Mouse (Mus musculus): ENCODE results near the gene Vegfc.

The Vegfc gene

DNA sequence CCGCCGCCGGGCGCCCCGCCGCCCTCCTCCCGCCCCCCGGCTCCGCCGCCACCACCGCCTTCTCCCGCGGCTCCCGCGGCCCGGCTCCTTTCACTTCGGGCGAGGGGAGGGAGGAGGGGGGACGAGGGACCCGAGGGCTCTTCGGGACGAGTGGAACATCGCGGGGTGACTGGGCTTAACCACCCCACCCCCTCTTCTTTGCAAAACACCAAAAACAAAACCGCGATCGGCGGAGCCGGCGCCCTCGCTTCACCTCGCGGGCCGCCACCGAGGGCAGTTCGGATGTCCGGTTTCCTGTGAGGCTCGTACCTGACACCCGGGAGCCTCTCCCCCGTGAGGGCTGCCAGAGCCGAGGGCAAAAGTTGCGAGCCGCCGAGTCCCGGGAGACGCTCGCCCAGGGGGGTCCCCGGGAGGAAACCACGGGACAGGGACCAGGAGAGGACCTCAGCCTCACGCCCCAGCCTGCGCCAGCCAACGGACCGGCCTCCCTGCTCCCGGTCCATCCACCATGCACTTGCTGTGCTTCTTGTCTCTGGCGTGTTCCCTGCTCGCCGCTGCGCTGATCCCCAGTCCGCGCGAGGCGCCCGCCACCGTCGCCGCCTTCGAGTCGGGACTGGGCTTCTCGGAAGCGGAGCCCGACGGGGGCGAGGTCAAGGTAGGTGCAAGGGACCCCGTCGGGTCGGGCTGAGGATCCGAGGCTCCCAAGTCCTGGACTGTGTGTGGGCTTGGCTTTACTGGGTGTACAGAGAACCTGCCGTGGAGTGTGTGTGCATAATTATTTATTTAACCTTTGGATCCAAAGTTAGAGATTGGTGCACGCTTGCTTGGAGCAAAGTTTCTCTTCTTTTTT, at the start of gene Vegfc:
TSS of gene Vegfc (plus strand) at position 336 of the 850 bp plus-strand sequence.
- peak; percentile 74 for DNase-seq (ENCODE audit: low spot score)

DNA sequence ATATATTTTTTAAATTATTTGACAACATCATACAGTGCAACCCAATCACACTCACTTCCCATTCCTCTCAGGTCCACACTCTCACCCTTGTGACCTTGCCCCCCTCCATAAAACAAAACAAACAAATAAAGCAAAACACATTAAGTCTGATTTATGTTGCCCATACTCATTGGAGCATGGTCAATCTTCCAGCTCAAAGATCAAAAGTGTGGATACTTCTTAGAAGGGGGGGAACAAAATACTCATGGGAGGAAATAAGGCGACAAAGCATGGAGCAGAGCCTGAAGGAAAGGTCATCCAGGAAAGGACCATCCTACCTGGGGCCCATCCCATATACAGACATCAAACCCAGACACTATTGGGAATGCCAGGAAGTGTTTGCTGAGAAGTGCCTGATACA, 42.8 kb upstream of the Vegfc start:
- DNase-seq (ENCODE audit: low spot score), result no peak

DNA sequence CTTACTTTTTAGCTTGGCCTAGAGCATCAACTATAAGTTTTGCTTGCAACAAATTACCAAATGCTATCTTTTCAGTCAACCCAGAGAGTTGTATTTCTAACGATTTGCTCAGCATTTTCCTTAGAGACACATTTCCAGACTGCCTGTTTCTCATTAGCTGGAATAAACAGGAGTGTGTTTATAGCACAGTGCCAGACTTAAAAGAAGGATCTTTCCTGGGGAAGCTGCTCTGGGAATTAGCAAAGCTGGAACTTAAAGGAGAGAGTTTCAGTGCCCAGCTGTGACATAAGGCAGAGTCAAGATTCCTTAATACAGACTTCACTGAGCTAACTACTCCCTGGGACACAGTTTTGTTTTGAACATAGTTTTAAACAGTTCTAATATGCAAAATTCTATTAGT, 34.8 kb upstream of the Vegfc start:
- DNase-seq (ENCODE audit: low spot score), result peak; percentile 63

DNA sequence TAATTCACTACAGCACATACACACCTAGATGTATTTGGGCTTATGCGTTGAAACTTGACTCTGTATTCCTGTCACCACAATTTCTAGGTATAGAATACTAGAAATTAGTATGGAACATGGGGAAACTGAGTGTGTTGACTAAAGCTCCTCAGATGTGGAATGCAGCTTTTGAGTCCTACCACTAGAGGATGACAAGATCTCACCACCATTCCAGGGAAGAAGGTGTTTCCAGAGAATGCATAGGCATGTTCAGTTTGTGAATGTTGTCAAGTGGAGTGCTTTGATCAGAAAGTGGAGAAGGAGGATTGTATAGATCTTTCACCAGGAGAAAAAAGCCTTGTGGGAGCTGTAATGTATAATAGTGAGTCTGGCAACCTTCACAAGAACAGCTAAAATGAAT, 33.9 kb upstream of the Vegfc start:
- DNase-seq (ENCODE audit: low spot score), result peak; percentile 19

DNA sequence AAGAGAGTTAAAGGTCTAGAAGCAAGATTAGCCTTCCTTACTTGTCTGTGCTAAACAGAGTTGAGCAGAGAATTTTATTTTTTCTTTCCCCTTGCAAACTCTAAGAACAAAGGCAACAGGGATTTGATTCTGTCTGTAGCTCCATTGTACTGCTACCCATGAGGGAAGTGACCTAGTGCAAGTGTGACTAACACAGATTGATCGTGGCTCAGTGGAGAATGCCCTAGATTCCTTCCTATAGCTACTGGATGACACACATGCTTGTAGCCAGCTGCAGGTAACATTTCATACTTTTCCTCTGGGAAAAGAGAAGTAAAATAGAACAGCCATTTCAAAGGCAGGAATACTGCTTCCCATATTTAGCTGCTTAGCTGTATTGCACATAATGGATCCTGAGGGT, 24.2 kb upstream of the Vegfc start:
- DNase-seq (ENCODE audit: low spot score), result peak; percentile 71

DNA sequence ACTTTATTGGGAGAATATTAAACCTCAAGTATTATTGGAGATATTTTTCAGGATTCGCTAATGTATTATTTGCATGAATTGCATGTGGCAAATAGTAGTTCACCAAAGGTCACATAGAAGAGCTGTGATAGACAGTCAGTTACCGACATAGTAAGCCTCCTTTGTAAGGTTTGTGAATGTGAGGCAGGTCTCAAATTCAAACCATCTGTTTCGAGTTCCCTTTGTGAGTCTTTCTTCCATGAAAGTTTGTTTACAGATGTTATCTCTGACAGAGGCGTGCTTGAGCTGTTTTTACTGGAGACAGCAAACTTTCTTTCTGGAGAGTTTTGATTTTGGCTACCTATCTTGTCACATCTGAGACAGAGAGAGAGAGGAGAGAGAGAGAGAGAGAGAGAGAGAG, 11.9 kb upstream of the Vegfc start:
- DNase-seq (ENCODE audit: low spot score), result peak; percentile 69

DNA sequence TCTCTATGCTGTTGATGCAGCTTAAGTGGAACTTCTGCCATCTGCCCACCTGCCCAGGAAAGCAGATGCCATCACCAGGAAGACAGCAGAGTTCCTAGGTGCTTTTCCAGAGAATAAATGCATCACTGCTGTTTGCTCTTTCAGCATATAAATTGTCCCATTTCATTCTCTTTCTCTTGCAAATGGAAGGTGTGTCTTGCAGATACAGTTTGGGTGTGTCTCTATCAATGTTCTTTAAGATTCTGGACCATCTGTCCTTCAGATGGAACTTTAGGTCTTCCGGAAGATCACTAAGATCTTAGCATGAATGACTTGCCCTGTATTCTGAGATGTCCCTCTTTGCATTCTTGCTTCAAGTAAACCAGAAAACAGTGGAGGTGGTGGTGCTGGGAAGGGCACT, 1.1 kb upstream of the Vegfc start:
- no peak for DNase-seq (ENCODE audit: low spot score)

DNA sequence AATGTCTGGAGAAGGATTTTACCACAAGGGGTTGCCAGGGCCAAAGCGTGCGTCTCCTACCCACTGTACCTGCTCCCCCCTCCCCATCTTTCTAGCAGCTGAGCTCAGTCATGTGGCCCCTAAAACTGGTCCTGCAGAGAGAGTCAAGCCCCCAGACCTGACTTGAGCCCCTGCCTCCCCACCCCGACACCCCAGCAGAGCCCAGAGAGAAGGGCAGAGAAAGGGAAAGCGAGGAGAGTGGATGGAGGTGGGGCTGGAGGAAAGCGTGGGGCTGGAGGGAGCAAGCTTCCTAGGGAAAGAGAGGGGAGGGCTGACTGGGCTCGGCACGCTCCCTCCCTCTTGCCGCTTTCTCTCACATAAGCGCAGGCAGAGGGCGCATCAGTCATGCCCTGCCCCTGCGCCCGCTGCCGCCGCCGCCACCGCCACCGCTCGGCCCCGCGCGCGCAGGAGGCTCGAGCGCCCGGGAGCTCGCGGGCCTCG, 575 bp upstream of the Vegfc start:
- peak; percentile 88 for DNase-seq (ENCODE audit: low spot score)

DNA sequence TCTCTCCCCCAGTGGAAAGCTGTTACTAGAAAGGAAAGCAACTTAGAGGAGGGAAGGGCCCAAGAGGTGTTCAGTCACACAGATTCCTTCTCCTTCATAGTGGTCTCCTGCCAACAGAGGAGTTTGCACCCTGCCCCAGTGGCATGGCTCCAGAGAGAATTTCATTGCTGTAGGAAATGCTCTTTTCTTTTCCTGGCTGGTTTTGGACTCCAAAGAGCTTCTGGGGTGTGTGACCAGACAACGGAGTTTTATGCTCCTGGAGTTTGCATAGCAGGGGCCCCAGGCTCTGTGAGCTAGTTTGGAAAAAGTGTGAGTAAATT, 675 bp downstream of the Vegfc start:
- no peak for DNase-seq (ENCODE audit: low spot score)

DNA sequence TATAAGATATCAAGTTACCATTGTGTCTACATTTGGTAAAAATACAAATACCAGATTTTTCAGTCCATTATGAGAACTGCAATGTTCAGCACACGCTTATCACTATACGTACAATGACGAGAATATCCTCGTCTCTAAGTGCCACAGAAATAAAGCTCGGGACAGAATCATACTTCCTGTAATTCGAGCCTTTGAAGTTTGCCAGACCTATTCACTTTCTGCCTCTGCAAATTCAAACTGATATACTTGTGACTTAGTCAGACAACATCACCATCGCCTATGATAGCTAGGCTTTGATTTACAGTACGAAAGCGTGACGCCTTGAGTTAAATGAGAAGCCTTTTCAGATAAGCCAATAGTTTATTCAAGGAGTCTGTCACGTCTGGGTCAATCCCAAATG, 1.6 kb downstream of the Vegfc start:
- DNase-seq (ENCODE audit: low spot score), result peak; percentile 21

DNA sequence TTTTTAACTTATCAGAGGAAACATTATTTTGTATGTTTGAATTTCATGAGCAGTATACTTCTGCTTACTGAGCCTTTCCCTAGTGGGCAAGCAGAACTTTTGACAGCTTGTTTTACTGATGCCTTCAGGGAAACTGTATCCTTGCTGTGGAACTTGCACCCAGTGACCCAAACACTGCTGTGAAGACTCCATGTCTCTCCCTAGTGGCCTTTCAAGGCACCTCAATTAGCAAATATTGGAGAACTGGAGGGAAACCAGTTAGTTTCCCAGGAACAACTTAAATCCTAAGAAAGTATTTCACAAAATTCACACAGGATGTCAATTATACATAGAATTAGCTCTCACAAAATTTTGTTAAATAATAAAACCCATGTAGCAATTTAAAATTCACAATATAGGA, 2.2 kb downstream of the Vegfc start:
- DNase-seq (ENCODE audit: low spot score), result peak; percentile 53

DNA sequence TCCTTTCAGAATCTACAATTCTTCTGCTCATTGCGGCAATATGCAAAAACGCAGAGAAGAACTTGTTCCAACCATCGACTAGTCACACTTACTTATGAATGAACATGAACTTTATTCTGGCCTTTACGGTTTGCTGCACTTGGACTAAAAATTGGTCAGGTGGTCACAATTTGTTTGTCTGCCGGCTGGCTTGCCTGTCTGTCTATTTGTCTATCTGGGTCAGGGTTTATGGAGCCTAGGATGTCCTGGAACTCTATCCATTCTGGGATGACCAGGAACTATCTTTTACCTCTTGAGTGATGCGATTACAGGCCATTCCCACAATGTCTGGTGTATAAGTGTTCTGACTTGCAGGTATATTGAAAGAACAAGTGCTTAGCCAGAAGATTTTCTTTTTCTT, 8.5 kb downstream of the Vegfc start:
- DNase-seq (ENCODE audit: low spot score), result no peak

DNA sequence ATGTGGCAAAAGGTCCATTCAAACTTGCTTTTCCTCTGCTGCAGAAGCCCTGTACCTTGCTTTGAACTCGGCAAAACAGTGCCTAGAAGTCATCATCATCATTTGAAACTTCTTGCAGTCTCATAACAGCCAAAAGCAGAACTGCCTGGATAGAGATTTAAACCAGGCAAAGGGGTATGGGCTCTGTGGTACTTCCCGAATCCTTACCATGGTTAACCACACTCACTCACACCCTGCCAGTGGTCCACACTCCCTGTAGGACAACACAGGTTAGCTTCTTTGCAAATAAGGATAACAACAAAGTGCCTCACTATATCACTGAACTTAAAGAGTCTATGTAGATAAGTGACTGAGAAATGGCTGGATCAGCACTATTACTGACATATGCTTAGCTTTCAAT, 9.7 kb downstream of the Vegfc start:
- no peak for DNase-seq (ENCODE audit: low spot score)

DNA sequence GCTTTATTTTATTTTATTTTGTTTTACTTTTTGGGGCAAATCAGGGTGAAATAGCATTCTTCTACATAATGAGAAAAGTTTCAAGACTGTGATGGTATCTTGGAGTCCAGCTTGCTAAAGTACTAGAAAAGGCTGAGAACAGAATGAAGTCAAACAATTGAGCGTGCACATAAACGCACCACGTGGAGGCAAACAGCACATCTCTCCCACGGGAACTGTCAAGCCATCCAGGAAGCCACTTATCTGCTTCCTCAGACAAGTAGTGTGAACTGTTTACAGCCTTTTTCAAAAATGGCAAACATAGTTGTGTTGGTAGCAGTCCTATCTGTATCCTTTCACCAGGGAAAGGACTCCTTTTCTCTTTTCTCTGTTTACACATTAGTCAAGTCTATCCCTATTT, 11.8 kb downstream of the Vegfc start:
- no peak for DNase-seq (ENCODE audit: low spot score)

DNA sequence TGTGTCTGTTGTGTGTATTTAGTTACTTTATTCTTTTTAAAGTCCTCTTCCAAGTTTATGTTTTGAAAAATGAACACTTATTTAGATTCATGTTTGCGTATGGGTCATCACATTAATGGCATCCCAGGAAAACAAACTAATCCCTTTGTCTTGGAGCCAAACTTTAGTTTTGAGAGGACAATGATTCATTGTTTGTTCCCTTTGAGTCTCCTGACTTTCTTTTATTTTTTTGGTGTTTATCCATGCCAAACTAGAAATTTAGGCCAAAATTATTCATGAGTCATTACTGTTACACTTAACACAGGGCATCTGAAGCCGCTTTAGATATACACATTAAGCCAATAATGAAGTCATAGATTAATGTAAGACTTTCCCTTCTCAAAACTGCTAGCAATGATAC, 12.5 kb downstream of the Vegfc start:
- DNase-seq (ENCODE audit: low spot score), result no peak

DNA sequence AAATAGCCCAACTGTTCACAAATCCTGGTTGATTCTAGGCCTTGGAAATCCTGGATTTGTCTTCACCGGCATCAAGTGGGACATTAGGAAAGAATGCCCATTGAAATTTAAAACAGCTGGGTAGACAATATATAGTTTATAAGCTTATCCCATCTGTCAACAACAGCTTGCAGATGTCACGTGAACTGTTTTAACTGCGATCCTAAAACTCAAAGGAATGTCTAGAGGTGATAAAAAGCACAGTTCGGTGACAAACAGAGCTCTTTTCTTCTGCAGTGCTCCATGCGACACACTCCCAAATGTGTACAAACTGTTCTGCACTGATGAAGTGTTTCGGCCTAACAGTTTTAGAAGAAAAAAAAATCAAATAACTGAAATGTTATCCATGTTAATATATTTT, 22.7 kb downstream of the Vegfc start:
- no peak for DNase-seq (ENCODE audit: low spot score)

DNA sequence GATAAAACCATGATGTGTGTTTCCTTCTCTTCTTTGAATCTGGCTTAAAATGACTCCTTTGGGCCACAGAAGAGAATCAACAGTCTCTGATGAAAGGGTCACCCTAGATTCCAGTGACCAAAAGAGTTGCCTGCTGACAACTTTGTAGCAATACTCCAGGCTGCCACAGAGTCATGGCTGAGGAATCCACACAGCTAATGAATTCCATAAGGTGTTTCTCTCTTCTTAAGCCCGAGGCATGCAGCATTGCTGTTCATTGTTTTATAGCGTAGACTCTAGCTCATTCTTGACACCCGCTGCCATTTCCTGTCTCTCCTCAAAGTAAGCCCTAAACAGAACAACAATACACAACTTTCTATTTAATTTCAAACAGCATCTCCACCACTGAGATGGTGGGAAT, 37.2 kb downstream of the Vegfc start:
- DNase-seq (ENCODE audit: low spot score), result peak; percentile 47

DNA sequence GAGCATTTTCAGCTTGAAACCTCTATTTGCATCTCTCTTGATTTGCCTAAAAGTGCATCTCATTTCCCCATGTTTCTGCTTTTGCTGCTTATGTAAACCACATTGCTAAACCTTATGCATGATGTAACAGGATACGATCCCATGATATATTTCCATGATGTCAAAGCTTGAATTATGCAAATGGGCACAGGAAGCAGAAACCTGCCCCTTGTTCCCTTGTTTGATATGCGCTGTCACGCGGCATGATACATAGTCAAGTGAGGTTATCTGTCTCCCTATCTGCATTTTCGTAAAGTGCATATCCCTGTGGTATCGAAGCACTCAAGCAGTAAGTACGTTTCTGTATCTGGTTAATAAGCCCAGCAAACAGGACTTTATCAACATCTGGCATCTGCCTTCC, 42.7 kb downstream of the Vegfc start:
- no peak for DNase-seq (ENCODE audit: low spot score)

DNA sequence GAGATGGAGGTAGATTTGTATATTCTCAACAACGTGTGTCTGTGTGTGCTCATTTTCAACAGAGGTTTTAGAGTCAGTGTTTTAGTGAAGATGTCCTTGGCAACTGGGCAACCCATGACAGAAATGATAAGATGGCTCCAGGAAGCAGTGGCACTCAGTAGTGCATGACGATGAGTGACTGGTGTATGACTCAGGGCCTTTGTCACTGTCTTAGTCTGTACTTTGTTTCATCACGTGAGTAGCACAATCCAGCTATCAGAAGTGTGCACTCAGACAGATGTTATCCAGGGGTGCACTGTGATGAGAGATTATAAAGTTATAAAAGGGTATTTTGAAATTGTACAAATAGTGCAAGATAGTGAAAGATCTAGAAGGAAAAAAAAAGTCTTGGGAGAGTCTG, 44.5 kb downstream of the Vegfc start:
- no peak for DNase-seq (ENCODE audit: low spot score)

DNA sequence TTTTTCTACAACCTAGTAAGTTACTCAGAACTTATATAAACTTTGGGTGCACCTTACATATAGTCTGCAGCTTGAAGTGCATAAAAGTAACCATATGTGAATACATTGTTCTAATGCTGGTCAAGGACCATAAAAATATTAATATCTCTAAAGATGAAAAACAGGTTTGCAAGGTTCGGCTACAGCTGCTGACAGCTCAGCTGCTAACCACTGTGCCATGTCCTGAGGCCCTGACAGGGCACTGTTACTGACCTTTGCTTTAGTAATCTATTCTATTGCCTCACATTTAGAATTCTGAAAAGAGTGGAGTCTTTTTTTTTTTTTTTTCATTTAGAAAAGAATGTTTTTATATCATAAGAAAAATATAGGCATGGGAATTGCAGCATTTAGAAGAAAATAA, 44.9 kb downstream of the Vegfc start:
- DNase-seq (ENCODE audit: low spot score), result no peak

DNA sequence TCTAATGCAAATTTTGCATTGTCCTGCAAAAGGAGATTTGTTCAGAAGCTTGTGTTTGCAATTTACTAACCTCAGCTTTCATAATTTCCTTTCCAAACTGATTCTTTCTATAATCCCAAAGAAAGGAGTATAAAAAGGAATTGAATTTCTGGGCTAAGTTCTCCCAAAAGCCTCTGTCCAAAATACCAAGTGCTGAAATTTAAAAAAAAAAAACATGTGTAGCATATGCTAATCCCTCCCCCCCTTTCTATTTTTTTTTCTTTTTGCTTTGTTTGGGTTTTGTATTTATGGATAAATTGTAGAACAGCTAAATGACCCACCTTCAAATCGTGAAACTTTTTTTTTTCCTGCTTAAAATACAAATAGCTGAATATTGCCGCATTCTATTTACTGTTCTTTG, 53.2 kb downstream of the Vegfc start:
- no peak for DNase-seq (ENCODE audit: low spot score)

DNA sequence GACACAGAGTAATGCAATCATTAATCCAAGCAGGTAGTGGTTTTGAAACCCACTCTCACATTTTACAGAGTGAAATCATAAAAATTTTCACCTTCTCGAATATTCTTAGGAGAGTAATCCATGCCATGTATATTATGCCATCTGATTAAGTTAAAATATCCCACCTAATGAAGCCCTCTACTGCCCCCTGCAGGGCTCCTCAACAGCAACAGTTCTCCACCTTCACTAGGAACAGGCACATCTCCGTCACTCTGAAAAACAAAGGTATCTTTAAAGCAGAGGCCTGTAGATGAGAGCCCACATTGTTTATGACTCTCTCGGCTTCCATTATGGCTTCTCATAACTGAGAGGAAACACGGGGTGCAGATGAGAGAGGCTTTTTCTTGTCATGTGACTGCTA, 75.8 kb downstream of the Vegfc start:
- no peak for DNase-seq (ENCODE audit: low spot score)

DNA sequence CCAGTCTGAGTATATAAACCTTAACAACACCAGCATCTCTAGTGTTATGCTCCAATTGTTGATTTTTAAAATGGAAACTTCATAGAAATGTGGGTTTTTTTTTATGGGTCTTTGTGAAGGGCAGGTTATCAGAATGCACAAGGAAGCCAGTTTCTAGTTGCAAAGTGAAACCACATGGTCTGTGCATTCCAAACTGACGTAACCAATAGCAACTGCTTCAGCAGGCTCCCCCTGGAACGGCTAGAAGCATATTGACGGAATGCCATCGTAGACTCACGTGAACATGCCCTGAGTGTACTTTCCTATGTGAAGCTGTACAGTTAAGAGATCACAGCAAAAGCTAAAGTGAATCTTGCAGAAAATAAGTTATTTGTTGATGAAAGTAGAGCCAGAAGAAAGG, 86.1 kb downstream of the Vegfc start:
- DNase-seq (ENCODE audit: low spot score), result peak; percentile 87

DNA sequence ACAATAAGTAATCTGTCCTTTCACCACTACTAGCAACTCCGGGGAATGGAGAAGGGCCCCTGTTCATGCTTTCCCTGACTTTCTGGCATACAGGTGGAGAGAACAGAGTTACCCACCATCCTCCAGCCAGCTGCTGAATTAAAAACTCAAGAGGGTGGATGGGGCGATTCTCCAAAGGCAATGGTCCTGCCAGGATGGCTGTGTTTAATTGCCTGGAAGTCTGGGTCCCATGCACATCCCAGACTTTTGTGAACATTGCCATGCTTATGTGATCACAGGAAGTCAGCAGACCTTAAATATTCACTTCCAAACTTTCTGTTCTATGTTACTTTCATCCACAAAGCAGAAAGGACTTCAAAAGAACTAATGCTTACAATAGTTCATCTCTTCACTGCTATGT, 107.9 kb downstream of the Vegfc start:
- DNase-seq (ENCODE audit: low spot score), result no peak

Measured in embryo, embryonic 10 days (tissue).